Mouse (Mus musculus): ENCODE data around the gene Cdc42ep2.

GRCm38 (mm10) chr19:5922963-5923362 lies 1.7 kb downstream of the Cdc42ep2 start:
- TF ChIP-seq POLR2A (IDR thresholded peaks at IDR 0.05; ENCODE audit: extremely low read depth, insufficient read depth, low read length): no peak
- no peak for TF ChIP-seq CTCF (IDR thresholded peaks at IDR 0.05; ENCODE audit: extremely low read depth, insufficient read depth, low read length)

Data from cortical plate, adult 2 months (tissue).